Mouse (Mus musculus) ES-Bruce4 (cell line): ENCODE measurements around the gene Ano1. TPM values are rescaled to one million over a fixed set of nuclear protein-coding genes. Genes with fewer than 3 reads are reported as not detected.

ENCODE experiments used
- H3K27ac ChIP-seq: 2 replicates; pipeline ENCODE4 v1.5.1; 2012; ENCODE audit warnings: low read length, inconsistent platforms; ENCODE audit not compliant: insufficient read depth
- H3K27me3 ChIP-seq: 2 replicates; pipeline ENCODE4 v1.6.1; 2012; ENCODE audit warnings: mild to moderate bottlenecking, low read length, inconsistent platforms; ENCODE audit not compliant: control insufficient read depth, poor library complexity, insufficient read depth, severe bottlenecking
- H3K36me3 ChIP-seq: 2 replicates; pipeline ENCODE4 v1.6.1; 2012; ENCODE audit warnings: inconsistent platforms, mild to moderate bottlenecking, low read length, moderate library complexity; ENCODE audit not compliant: control insufficient read depth, poor library complexity, insufficient read depth, severe bottlenecking
- H3K4me1 ChIP-seq: one replicate; pipeline ENCODE4 v1.8.1; 2011; ENCODE audit warnings: low read length; ENCODE audit not compliant: control insufficient read depth, insufficient read depth
- H3K4me3 ChIP-seq: 2 replicates; pipeline ENCODE4 v1.5.1; 2011; ENCODE audit warnings: low read depth, mild to moderate bottlenecking, low read length
- H3K9ac ChIP-seq: 2 replicates; pipeline ENCODE4 v1.6.1; 2012; ENCODE audit warnings: low read depth, mild to moderate bottlenecking, inconsistent platforms; ENCODE audit not compliant: poor library complexity, severe bottlenecking
- H3K9me3 ChIP-seq: replicated peaks from 2 replicates; pipeline ENCODE4 v1.6.1; 2012; ENCODE audit warnings: mild to moderate bottlenecking, low read length, inconsistent platforms; ENCODE audit not compliant: control insufficient read depth, poor library complexity, insufficient read depth, severe bottlenecking
- CTCF ChIP-seq: IDR thresholded peaks from one replicate; pipeline ENCODE4 v1.8.1; 2011; ENCODE audit warnings: low read depth, low read length
- EP300 ChIP-seq: IDR thresholded peaks from 2 replicates; pipeline ENCODE4 v1.6.1; 2011; ENCODE audit warnings: low read depth, low read length; ENCODE audit not compliant: insufficient read depth
- POLR2A ChIP-seq: IDR thresholded peaks from one replicate; pipeline ENCODE4 v1.8.1; 2011; ENCODE audit warnings: low read length; ENCODE audit not compliant: insufficient read depth
- polyA plus RNA-seq: library from polyadenylated mRNA; stranded (reverse); fragments of >200 nt; gene quantifications from 2 replicates; pipeline ENCODE4 v1.2.4, GENCODE M21; 2011; ENCODE audit warnings: low read depth; ENCODE audit not compliant: missing spikeins, insufficient read depth, insufficient read length

Ano1 gene
- polyA plus RNA-seq, 1 experiment = 1.7 TPM

DNA sequence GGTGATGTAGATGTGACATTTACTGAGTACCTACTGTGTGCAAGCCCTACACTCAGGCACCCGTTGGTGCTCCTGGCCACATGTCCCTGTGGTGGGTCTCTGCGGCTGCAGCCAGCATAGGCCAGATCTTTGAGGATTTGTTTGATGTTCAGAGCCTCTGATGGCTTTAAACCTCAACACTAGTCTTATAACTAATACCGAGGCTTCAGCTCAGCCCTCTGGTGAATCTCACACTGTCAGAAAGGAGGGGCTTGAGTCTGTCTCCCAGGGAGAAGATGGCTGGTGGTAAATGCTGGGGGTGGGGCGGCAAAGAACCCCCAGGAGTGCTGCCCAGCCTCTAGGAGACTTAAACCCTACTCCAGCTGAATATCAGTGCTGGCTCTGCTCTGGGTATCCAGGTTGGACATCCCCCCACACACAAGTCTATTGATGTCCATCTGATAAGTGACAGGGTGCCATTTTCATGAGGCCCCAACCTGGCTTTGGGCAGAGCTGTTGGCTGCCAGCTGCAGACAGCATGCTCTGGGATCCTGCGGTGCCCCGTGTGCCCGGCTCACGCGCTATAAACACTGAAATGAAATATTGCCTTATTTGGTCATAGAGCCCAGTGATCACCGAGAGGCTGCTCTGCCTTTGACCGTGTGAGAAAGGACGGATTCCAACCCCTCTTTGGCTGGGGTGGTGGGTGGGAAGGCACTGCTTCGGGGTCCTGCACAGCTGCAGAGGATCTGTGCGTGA is 1.3 kb upstream of the Ano1 start:
- no peak overlapping the region for H3K4me3 ChIP-seq
- H3K4me1 ChIP-seq = no peaks in the 10 kb centered on the region
- TF ChIP-seq EP300 (no peak), POLR2A (no peak), CTCF (no peak)
- H3K36me3 ChIP-seq = no peaks in the 10 kb centered on the region
- H3K9me3 ChIP-seq = no peaks in the 10 kb centered on the region
- H3K27me3 ChIP-seq = no peaks in the 10 kb centered on the region
- H3K9ac ChIP-seq = no peak overlapping the region
- H3K27ac ChIP-seq = no peak overlapping the region

DNA sequence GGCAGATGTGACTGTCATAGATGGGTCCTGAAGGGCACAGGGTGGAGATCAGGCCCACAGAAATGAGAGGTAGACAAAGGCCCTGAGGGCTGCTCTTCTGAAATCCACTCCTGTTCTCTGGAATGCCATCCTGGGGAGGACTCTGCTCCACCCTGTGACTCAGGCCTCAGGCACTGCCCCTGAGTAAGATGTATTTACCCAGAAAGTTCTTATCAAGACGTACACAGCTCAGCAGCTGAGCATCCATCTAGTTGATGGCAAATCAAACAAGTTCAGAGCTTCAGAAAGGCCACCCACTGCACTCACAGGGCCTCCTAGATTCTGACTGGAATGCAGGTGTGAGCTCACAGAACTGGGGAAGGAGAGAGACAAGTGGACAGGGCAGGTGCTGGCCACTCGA is 4.0 kb downstream of the Ano1 start:
- no peak overlapping the region for H3K27ac ChIP-seq
- no peak overlapping the region for H3K9ac ChIP-seq
- H3K4me1 ChIP-seq = no peaks in the 10 kb centered on the region
- no peak overlapping the region for H3K4me3 ChIP-seq
- H3K36me3 ChIP-seq = no peaks in the 10 kb centered on the region
- no peaks in the 10 kb centered on the region for H3K27me3 ChIP-seq
- TF ChIP-seq EP300 (no peak), POLR2A (no peak), CTCF (no peak)
- no peaks in the 10 kb centered on the region for H3K9me3 ChIP-seq

DNA sequence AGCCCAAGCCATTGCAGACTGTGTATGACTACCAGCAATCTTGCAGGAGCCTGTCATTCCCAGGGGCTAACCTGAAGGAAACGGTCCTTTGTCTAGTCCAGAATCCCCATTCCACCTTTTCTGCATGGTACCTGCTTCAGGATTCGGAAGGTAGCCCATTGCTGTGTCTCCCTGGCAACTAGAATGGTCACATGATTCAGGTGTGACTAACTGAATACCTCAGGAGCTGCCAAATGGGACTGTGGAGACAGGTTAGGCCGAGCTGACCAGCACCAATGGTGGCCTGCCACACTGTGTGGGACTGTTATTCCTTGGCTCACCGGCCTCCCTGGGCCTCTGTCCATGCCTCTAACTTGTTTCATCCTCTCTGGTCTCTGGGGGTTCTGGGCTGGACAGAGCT is 5.3 kb downstream of the Ano1 start:
- Histone ChIP-seq H3K27ac (no peak overlapping the region), H3K9ac (no peak overlapping the region), H3K9me3 (no peaks in the 10 kb centered on the region), H3K4me1 (no peaks in the 10 kb centered on the region), H3K27me3 (no peaks in the 10 kb centered on the region), H3K4me3 (no peak overlapping the region), H3K36me3 (no peaks in the 10 kb centered on the region)
- TF ChIP-seq CTCF (no peak), EP300 (no peak), POLR2A (no peak)

DNA sequence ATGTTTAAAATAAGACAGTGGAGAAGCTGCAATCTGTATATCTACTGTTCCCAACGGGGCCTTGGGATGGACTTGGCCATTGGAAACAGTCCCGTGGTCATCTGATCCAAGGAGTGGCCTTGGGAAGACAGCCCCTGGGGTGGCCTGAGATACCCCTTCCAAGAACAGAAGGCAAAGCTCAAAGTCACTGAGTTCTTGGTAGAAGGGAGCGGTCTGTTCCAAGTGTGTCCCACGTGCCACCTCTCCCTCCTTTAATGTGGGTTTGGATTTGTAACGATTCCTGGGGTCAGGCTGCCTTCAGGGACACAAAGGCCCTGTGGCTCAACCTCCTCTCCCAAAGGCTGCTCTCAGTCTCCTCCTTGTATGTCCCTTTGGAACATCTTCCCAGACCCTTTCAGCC is 7.9 kb downstream of the Ano1 start:
- TF ChIP-seq EP300 (no peak), CTCF (no peak), POLR2A (no peak)
- H3K4me1 ChIP-seq = no peaks in the 10 kb centered on the region
- no peaks in the 10 kb centered on the region for H3K36me3 ChIP-seq
- no peak overlapping the region for H3K9ac ChIP-seq
- no peak overlapping the region for H3K27ac ChIP-seq
- no peaks in the 10 kb centered on the region for H3K9me3 ChIP-seq
- no peak overlapping the region for H3K4me3 ChIP-seq
- no peaks in the 10 kb centered on the region for H3K27me3 ChIP-seq

DNA sequence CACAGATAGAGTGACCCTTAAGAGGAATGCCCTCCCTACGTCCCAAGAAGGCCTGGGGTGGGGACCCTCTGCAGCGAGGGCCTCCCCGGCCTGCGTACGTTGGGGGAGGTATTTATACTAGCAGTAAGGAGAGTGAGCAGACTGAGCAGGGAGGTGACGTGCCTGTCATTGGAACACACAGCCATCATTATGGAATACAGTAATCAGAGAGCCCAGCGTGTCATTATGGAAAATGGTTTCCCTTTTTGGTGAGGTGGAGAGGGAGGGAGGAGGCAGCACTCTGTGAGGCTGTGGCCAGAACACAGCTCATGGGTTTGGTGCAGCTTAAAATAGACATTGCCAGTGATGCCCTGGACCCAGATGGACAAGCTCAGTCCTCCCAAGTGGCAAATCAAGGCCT is 11.1 kb downstream of the Ano1 start:
- Histone ChIP-seq H3K36me3 (no peaks in the 10 kb centered on the region), H3K27me3 (no peaks in the 10 kb centered on the region), H3K9me3 (no peaks in the 10 kb centered on the region), H3K27ac (no peak overlapping the region), H3K4me3 (no peak overlapping the region), H3K4me1 (no peaks in the 10 kb centered on the region), H3K9ac (no peak overlapping the region)
- no peak for TF ChIP-seq POLR2A
- no peak for TF ChIP-seq CTCF
- TF ChIP-seq EP300 = no peak

DNA sequence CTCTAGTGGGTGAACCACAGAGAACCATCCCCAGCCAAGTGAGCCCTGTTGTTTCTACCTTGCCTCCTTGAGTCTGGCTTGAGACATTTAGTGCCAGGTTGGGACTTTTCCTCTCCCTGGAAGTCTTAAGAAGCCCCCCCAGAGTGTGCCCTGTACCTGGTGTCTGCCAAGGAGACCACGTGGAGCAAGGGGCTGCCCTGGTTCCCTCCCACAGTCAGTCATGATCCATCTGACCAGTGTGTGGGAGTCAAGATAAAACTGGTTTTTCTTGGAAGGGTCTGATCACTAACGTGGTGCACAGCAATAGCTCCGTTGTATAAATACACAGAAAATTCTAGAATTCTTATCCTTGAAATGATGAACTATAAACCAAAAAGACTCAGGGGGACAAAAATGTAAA is 12.0 kb downstream of the Ano1 start:
- no peaks in the 10 kb centered on the region for H3K36me3 ChIP-seq
- H3K27ac ChIP-seq = no peak overlapping the region
- TF ChIP-seq POLR2A = no peak
- no peak for TF ChIP-seq CTCF
- no peak for TF ChIP-seq EP300
- no peaks in the 10 kb centered on the region for H3K4me1 ChIP-seq
- no peaks in the 10 kb centered on the region for H3K27me3 ChIP-seq
- no peak overlapping the region for H3K4me3 ChIP-seq
- H3K9ac ChIP-seq = no peak overlapping the region
- H3K9me3 ChIP-seq = no peaks in the 10 kb centered on the region
